In the genomic region with DNA sequence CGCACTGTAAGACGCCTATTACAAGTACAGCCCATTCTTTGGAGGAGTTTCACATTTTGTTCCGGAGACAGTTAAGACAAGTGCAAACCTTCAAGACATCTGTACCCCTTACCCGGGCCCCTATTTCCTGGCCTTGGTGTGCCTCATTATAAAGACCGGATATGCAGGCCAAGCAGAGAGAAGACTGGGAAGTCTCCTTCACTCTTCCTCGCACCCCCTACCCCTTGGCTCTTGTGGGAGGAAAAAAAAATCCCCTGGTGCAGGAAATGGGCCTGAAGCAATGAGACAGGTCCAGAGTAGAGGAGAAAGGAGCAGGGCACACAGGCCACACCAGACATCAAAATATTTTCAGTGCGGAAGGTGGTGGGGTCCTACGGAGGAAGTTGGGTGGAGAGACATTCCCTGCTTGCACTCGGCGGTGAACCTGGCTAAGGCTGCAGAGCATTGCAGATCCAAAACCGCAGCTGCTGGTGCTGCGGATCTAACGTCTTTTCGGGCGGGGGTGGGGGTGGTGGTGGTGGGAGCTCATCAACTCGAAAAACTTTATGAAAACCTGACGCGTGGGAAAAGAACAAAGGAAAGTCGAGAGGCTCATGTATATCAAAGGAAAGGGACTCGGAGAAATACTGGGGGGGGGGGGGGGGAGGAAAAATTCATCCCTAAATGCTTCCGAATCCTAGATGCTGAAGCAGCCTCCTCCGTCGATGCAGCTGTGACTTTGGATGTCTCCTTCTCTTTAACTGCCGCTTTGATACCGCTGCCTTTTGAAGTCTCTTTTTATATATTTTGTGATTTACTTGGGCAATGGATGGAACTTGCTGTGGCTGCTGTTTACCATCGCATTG, we compare ENCODE assay signal across 8 mouse cellular contexts.
DNase-seq lines count a peak whose midpoint lies in the region; ATAC-seq and TF ChIP-seq lines count a peak whose summit lies in the region.

No protein-coding gene starts in this region.

- no peaks in the 10 kb centered on the region for H3K79me2 ChIP-seq in MEL (ENCODE audit: control insufficient read depth, insufficient read depth, low read length, poor library complexity)

- no peak for TF ChIP-seq POLR2A in MEL (IDR thresholded peaks at IDR 0.05; ENCODE audit: control insufficient read depth in 1 of 2, insufficient read depth in 1 of 2, low read depth in 1 of 2, low read length in 2 of 2, poor library complexity in 1 of 2)
- TF ChIP-seq POLR2A in testis, adult 2 months (IDR thresholded peaks at IDR 0.05; ENCODE audit: control insufficient read depth, low read depth, low read length): no peak

- no peak for TF ChIP-seq RAD21 in MEL (IDR thresholded peaks at IDR 0.05; ENCODE audit: low read depth, low read length)

- DNase-seq in 416B (ENCODE audit: low read depth) (peak; percentile 91), MEL (ENCODE audit: low read depth, low spot score) (peak; percentile 74)
- DNase-seq in hindbrain, embryonic 11.5 days (ENCODE audit: low spot score): peak; percentile 60
- no peak for DNase-seq in frontal cortex, postnatal 14 days (ENCODE audit: low spot score in 2 of 2)

- no peaks in the 10 kb centered on the region for H3K27me3 ChIP-seq in MEL (ENCODE audit: control insufficient read depth in 1 of 2, insufficient read depth in 2 of 2, low read length in 2 of 2)
- H3K27me3 ChIP-seq in embryonic facial prominence, embryonic 13.5 days: no peaks in the 10 kb centered on the region
- no peaks in the 10 kb centered on the region for H3K27me3 ChIP-seq in hindbrain, embryonic 11.5 days (ENCODE audit: control insufficient read depth, insufficient read depth, low read length)
- H3K27me3 ChIP-seq in limb, embryonic 15.5 days: no peaks in the 10 kb centered on the region
- H3K27me3 ChIP-seq in midbrain, embryonic 15.5 days (replicated peaks): no peaks in the 10 kb centered on the region
- no peaks in the 10 kb centered on the region for H3K27me3 ChIP-seq in testis, adult 2 months (ENCODE audit: control insufficient read depth, insufficient read depth, low read length)

- peaks cover 4 to 16% of the 10 kb centered on the region in 2 experiments; a peak in 3 of 4 replicates for H3K4me1 ChIP-seq in MEL (ENCODE audit: control insufficient read depth in 1 of 2, insufficient read depth in 2 of 2, low read length in 2 of 2)
- peaks cover 7% of the 10 kb centered on the region for H3K4me1 ChIP-seq in embryonic facial prominence, embryonic 13.5 days
- H3K4me1 ChIP-seq in hindbrain, embryonic 11.5 days (replicated peaks; ENCODE audit: control insufficient read depth, insufficient read depth, low read length): no peaks in the 10 kb centered on the region
- H3K4me1 ChIP-seq in limb, embryonic 15.5 days: peaks cover 5% of the 10 kb centered on the region
- peaks cover 8% of the 10 kb centered on the region for H3K4me1 ChIP-seq in midbrain, embryonic 15.5 days
- peaks cover 7% of the 10 kb centered on the region for H3K4me1 ChIP-seq in testis, adult 2 months (ENCODE audit: control insufficient read depth, insufficient read depth, low read length)

- H3K27ac ChIP-seq in MEL (ENCODE audit: control insufficient read depth, low read depth, low read length): peak overlapping the region; percentile 81
- H3K27ac ChIP-seq in embryonic facial prominence, embryonic 13.5 days: peak overlapping the region; percentile 78
- peak overlapping the region; percentile 31; the same call in 1 of the 2 replicates for H3K27ac ChIP-seq in hindbrain, embryonic 11.5 days (ENCODE audit: low read depth, low read length)
- H3K27ac ChIP-seq in limb, embryonic 15.5 days: peak overlapping the region; percentile 60
- peak overlapping the region; percentile 16 for H3K27ac ChIP-seq in midbrain, embryonic 15.5 days
- H3K27ac ChIP-seq in testis, adult 2 months (ENCODE audit: control insufficient read depth, insufficient read depth, low read depth, low read length): peak overlapping the region; percentile 27; the same call in 1 of the 2 replicates

- no peak for TF ChIP-seq EP300 in MEL (IDR thresholded peaks at IDR 0.05; ENCODE audit: low read depth in 1 of 2, low read length in 2 of 2)

- peak; percentile 50; the same call in 1 of the 2 replicates for ATAC-seq in embryonic facial prominence, embryonic 13.5 days (ENCODE audit: insufficient number of reproducible peaks, insufficient read depth, low FRiP score, low TSS enrichment, low read depth)
- ATAC-seq in hindbrain, embryonic 11.5 days (ENCODE audit: low FRiP score): peak; percentile 77
- ATAC-seq in limb, embryonic 15.5 days (ENCODE audit: insufficient number of reproducible peaks, low FRiP score, low TSS enrichment, low read depth): peak; percentile 48; the same call in 1 of the 2 replicates
- ATAC-seq in midbrain, embryonic 15.5 days (replicated peaks): peak; percentile 92

- peaks cover 0 to 11% of the 10 kb centered on the region in 2 experiments; a peak in 2 of 4 replicates for H3K36me3 ChIP-seq in MEL (ENCODE audit: control insufficient read depth in 1 of 2, insufficient read depth in 2 of 2, low read length in 2 of 2)
- H3K36me3 ChIP-seq in embryonic facial prominence, embryonic 13.5 days: no peaks in the 10 kb centered on the region
- no peaks in the 10 kb centered on the region for H3K36me3 ChIP-seq in hindbrain, embryonic 11.5 days (ENCODE audit: control insufficient read depth, insufficient read depth, low read length)
- no peaks in the 10 kb centered on the region for H3K36me3 ChIP-seq in limb, embryonic 15.5 days
- no peaks in the 10 kb centered on the region for H3K36me3 ChIP-seq in midbrain, embryonic 15.5 days (replicated peaks)
- no peaks in the 10 kb centered on the region for H3K36me3 ChIP-seq in testis, adult 2 months (ENCODE audit: control insufficient read depth, insufficient read depth, low read length)

- 4% methylated on average over 26 of the region's 26 CpGs for WGBS in embryonic facial prominence, embryonic 13.5 days
- WGBS in hindbrain, embryonic 11.5 days: 9% methylated on average over 26 of the region's 26 CpGs
- 4% methylated on average over 26 of the region's 26 CpGs for WGBS in limb, embryonic 15.5 days
- WGBS in midbrain, embryonic 15.5 days: 6% methylated on average over 26 of the region's 26 CpGs

- no peaks in the 10 kb centered on the region for H3K9me3 ChIP-seq in MEL (replicated peaks; ENCODE audit: insufficient read depth, low read length)
- H3K9me3 ChIP-seq in embryonic facial prominence, embryonic 13.5 days: no peaks in the 10 kb centered on the region
- no peaks in the 10 kb centered on the region for H3K9me3 ChIP-seq in hindbrain, embryonic 11.5 days (ENCODE audit: control insufficient read depth, low read length)
- H3K9me3 ChIP-seq in limb, embryonic 15.5 days: no peaks in the 10 kb centered on the region
- H3K9me3 ChIP-seq in midbrain, embryonic 15.5 days: no peaks in the 10 kb centered on the region

- H3K4me3 ChIP-seq in MEL (ENCODE audit: control insufficient read depth in 1 of 2, insufficient read depth in 1 of 2, low read depth in 2 of 2, low read length in 2 of 2): peak overlapping the region; percentile 53 to 86
- H3K4me3 ChIP-seq in embryonic facial prominence, embryonic 13.5 days: peak overlapping the region; percentile 45
- peak overlapping the region; percentile 36 for H3K4me3 ChIP-seq in hindbrain, embryonic 11.5 days (ENCODE audit: low read depth, low read length)
- H3K4me3 ChIP-seq in limb, embryonic 15.5 days: peak overlapping the region; percentile 41
- peak overlapping the region; percentile 45 for H3K4me3 ChIP-seq in midbrain, embryonic 15.5 days
- peak overlapping the region; percentile 59 for H3K4me3 ChIP-seq in testis, adult 2 months (ENCODE audit: control insufficient read depth, low read depth, low read length)

- peak overlapping the region; percentile 65 for H3K4me2 ChIP-seq in embryonic facial prominence, embryonic 13.5 days
- H3K4me2 ChIP-seq in hindbrain, embryonic 11.5 days (replicated peaks; ENCODE audit: low read depth, low read length): peak overlapping the region; percentile 44
- peak overlapping the region; percentile 56 for H3K4me2 ChIP-seq in limb, embryonic 15.5 days
- peak overlapping the region; percentile 53 for H3K4me2 ChIP-seq in midbrain, embryonic 15.5 days

- TF ChIP-seq CTCF in MEL (IDR thresholded peaks at IDR 0.05 in 2 of 3, conservative IDR thresholded peaks at IDR 0.05 in 1 of 3; ENCODE audit: control insufficient read depth in 1 of 3, insufficient read depth in 1 of 3, low read depth in 2 of 3, low read length in 3 of 3, poor library complexity in 1 of 3, severe bottlenecking in 1 of 3): no peak
- TF ChIP-seq CTCF in testis, adult 2 months (IDR thresholded peaks at IDR 0.05; ENCODE audit: control insufficient read depth, insufficient read depth, insufficient replicate concordance, low read depth, low read length): no peak

- H3K9ac ChIP-seq in MEL (ENCODE audit: control insufficient read depth, low read depth, low read length, poor library complexity, severe bottlenecking): peak overlapping the region; percentile 54
- H3K9ac ChIP-seq in embryonic facial prominence, embryonic 13.5 days: peak overlapping the region; percentile 66
- H3K9ac ChIP-seq in hindbrain, embryonic 11.5 days (ENCODE audit: low read depth, low read length): peak overlapping the region; percentile 52
- 0 out of 2 replicates have a peak overlapping the region, but pooled peaks have one; percentile 15 for H3K9ac ChIP-seq in limb, embryonic 15.5 days
- peak overlapping the region; percentile 29 for H3K9ac ChIP-seq in midbrain, embryonic 15.5 days

TF ChIP-seq in MEL, 35 proteins besides CTCF, POLR2A, EP300 and RAD21 (continues in another document):
- no peak for TF ChIP-seq GABPA (IDR thresholded peaks at IDR 0.05; ENCODE audit: low read depth, low read length)
- no peak for TF ChIP-seq KAT2A (conservative IDR thresholded peaks at IDR 0.05; ENCODE audit: low read depth, low read length)
- TF ChIP-seq UBTF (IDR thresholded peaks at IDR 0.05; ENCODE audit: borderline replicate concordance, insufficient read depth, low read depth, low read length): no peak
- TF ChIP-seq MXI1 (IDR thresholded peaks at IDR 0.05; ENCODE audit: low read depth, low read length): no peak
- TF ChIP-seq USF1 (IDR thresholded peaks at IDR 0.05; ENCODE audit: low read depth, low read length): no peak
- no peak; the same call in 1 of the 2 replicates for TF ChIP-seq MAX (IDR thresholded peaks at IDR 0.05; ENCODE audit: low read length)
- TF ChIP-seq HCFC1 (IDR thresholded peaks at IDR 0.05; ENCODE audit: low read depth, low read length): peak; percentile 28; the same call in 1 of the 2 replicates
- TF ChIP-seq TBP (IDR thresholded peaks at IDR 0.05; ENCODE audit: low read depth, low read length): 0 out of 2 replicates have a peak, but pooled peaks have one; percentile 48
- 0 out of 2 replicates have a peak, but pooled peaks have one; percentile 8 for TF ChIP-seq RCOR1 (IDR thresholded peaks at IDR 0.05; ENCODE audit: low read depth, low read length)
- TF ChIP-seq MAZ (IDR thresholded peaks at IDR 0.05; ENCODE audit: low read depth, low read length): peak; percentile 25; the same call in 1 of the 2 replicates
- no peak for TF ChIP-seq MYC (IDR thresholded peaks at IDR 0.05; ENCODE audit: low read depth, low read length)
- no peak for TF ChIP-seq CHD2 (IDR thresholded peaks at IDR 0.05; ENCODE audit: low read length)
- TF ChIP-seq NELFE (IDR thresholded peaks at IDR 0.05; ENCODE audit: low read depth, low read length): no peak; the same call in none of the 2 replicates

Comparison
In these comparisons a context has a peak if more than half of its experiments do, and no peak if none do; other contexts are left out.
1. DNase-seq: peak in 416B (single experiment), MEL (single experiment) and hindbrain, embryonic 11.5 days (single experiment); none in frontal cortex, postnatal 14 days (0 of 2).
2. H3K27ac ChIP-seq: peak in every context shown above with its lines; median percentile 81 in MEL; 78 in embryonic facial prominence, embryonic 13.5 days; 60 in limb, embryonic 15.5 days; 31 in hindbrain, embryonic 11.5 days; 27 in testis, adult 2 months; 16 in midbrain, embryonic 15.5 days.
3. H3K9ac ChIP-seq: peak in every context shown above with its lines; median percentile 66 in embryonic facial prominence, embryonic 13.5 days; 54 in MEL; 52 in hindbrain, embryonic 11.5 days; 29 in midbrain, embryonic 15.5 days; 15 in limb, embryonic 15.5 days.
4. Peak in every context shown above with its lines, with median percentiles within 50 percentile points of each other: H3K4me3 ChIP-seq, ATAC-seq and H3K4me2 ChIP-seq.